Mouse (Mus musculus) left cerebral cortex, postnatal 14 days (tissue): ENCODE results near the gene Slc9a1. TPM values are rescaled to one million over a fixed set of nuclear protein-coding genes. Genes with fewer than 3 reads are reported as not detected.
A peak's percentile ranks its signal among the peaks of the same experiment; 100 is the strongest.

Experiments
- DNase-seq, 2 experiments: peaks; one replicate each; pipeline ENCODE4 v3.0.0; 2021 to 2022; ENCODE audit warnings: low spot score in 2 of 2, mixed read lengths in 1 of 2
- intact Hi-C: fragments of 180-260 bp; cut with DNase I; formaldehyde crosslinking; loops from one replicate; pipeline ENCODE4 v1.15.1; 2025
- total RNA-seq, 2 experiments: library from RNA; stranded (reverse); gene quantifications; 2 replicates each; pipeline ENCODE4 v1.2.3; 2021

The Slc9a1 gene
- total RNA-seq, 2 experiments from 2014 or later: 41.5 to 46.7 TPM

- no peak for DNase-seq
- intact Hi-C loops: loop anchor here (5.0 kb wide), 2 partner anchors 90 to 110 kb away; no protein-coding TSS in a partner anchor
Observed at GRCm38 (mm10) chr4:133421989-133422388, 52.5 kb downstream of the Slc9a1 start.

GRCm38 (mm10) chr4:133422601-133423000 is 53.1 kb downstream of the Slc9a1 start:
- DNase-seq: no peak
- intact Hi-C loops: loop anchor here (5.0 kb wide), 2 partner anchors 90 to 110 kb away; no protein-coding TSS in a partner anchor

GRCm38 (mm10) chr4:133423108-133423507 is 53.6 kb downstream of the Slc9a1 start:
- DNase-seq: peak; percentile 43 to 62
- intact Hi-C loops: loop anchor here (5.0 kb wide), 2 partner anchors 89 to 111 kb away; no protein-coding TSS in a partner anchor

- intact Hi-C loops: loop anchor here (1.0 to 5.0 kb wide), 3 partner anchors 28 to 111 kb away; no protein-coding TSS in a partner anchor
- no peak for DNase-seq
Observed at GRCm38 (mm10) chr4:133423691-133424090, 54.2 kb downstream of the Slc9a1 start.

GRCm38 (mm10) chr4:133424100-133424499 is 54.6 kb downstream of the Slc9a1 start:
- intact Hi-C loops: loop anchor here (1.0 to 5.0 kb wide), 3 partner anchors 27 to 112 kb away; no protein-coding TSS in a partner anchor
- DNase-seq: peak; percentile 75 to 83

- intact Hi-C loops: no loop called here
Observed at GRCm38 (mm10) chr4:133426141-133426540, 56.6 kb downstream of the Slc9a1 start.

GRCm38 (mm10) chr4:133431508-133431907 is 62.0 kb downstream of the Slc9a1 start:
- intact Hi-C loops: no loop called here

More at GRCm38 (mm10) chr4:133426141-133426540, 56.6 kb downstream of the Slc9a1 start:
- no peak for DNase-seq

GRCm38 (mm10) chr4:133432560-133433171 is 63.2 kb downstream of the Slc9a1 start:
- peak; percentile 57 to 81 for DNase-seq
- intact Hi-C loops: no loop called here

More at GRCm38 (mm10) chr4:133431508-133431907, 62.0 kb downstream of the Slc9a1 start:
- no peak for DNase-seq

GRCm38 (mm10) chr4:133435921-133436320 is 66.4 kb downstream of the Slc9a1 start:
- intact Hi-C loops: no loop called here
- no peak for DNase-seq

- DNase-seq: peak in 1 of 2 experiments; percentile 39
- intact Hi-C loops: no loop called here
Observed at GRCm38 (mm10) chr4:133439460-133440376, 70.2 kb downstream of the Slc9a1 start.

GRCm38 (mm10) chr4:133440377-133440795 is 70.9 kb downstream of the Slc9a1 start:
- intact Hi-C loops: no loop called here
- DNase-seq: no peak

GRCm38 (mm10) chr4:133442194-133442593 is 72.7 kb downstream of the Slc9a1 start:
- intact Hi-C loops: no loop called here
- DNase-seq: no peak

- intact Hi-C loops: no loop called here
- no peak for DNase-seq
Observed at GRCm38 (mm10) chr4:133443085-133443484, 73.6 kb downstream of the Slc9a1 start.

- intact Hi-C loops: no loop called here
- no peak for DNase-seq
Observed at GRCm38 (mm10) chr4:133445727-133446126, 76.2 kb downstream of the Slc9a1 start.

- DNase-seq: no peak
- intact Hi-C loops: no loop called here
Observed at GRCm38 (mm10) chr4:133447366-133447765, 77.9 kb downstream of the Slc9a1 start.

- intact Hi-C loops: no loop called here
- no peak for DNase-seq
Observed at GRCm38 (mm10) chr4:133447967-133448366, 78.5 kb downstream of the Slc9a1 start.

- DNase-seq: no peak
- intact Hi-C loops: no loop called here
Observed at GRCm38 (mm10) chr4:133448708-133449388, 79.3 kb downstream of the Slc9a1 start.

GRCm38 (mm10) chr4:133449726-133450125 is 80.2 kb downstream of the Slc9a1 start:
- intact Hi-C loops: loop anchor here (10.0 kb wide), 1 partner anchor 245 kb away; no protein-coding TSS in a partner anchor
- peak; percentile 36 to 58 for DNase-seq

GRCm38 (mm10) chr4:133451536-133451935 is 82.0 kb downstream of the Slc9a1 start:
- intact Hi-C loops: loop anchor here (1.0 to 10.0 kb wide), 3 partner anchors 27 to 247 kb away; no protein-coding TSS in a partner anchor
- DNase-seq: peak; percentile 77 to 90
